Mouse (Mus musculus): ENCODE results near the gene E130114P18Rik. TPM values are rescaled to one million over a fixed set of nuclear protein-coding genes. Genes with fewer than 3 reads are reported as not detected.

The E130114P18Rik gene
- total RNA-seq, 2 experiments from 2014 or later = not detected

DNA sequence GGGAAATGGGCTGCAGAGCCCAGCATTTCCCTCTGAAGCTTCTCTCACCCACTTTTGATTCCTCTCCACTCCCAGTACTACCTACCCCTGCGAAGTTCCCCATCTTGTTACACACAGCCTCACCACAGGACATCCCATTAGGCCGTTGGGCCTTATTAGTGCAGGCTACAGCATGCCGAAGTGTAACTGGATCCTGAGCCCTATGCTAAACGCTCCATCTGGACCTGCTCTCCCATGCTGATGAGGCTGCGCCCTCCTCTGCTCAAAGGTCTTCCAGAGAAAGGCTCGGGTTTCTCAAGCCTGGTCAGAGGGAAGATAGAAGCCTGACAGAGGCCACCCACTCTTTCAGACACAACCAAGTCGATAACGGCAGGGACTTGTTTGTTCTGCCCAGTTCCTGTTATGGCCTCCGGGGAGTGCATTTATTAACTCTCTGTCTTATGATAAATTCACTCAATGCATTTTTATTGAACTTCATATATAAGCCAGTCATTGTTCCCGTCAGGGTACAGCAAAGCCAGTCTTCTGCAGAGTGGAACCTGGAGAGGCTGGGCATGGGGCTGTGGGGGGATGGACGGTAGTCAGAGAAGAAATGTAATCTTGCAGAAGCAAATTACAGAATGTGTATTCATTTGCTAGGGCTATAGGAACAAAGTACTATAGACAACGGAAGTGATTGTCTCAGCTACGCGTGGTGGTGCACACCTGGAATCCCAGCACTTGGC is 148.8 kb downstream of the E130114P18Rik start:
- DNase-seq (ENCODE audit: low spot score) = no peak
- intact Hi-C loops (cut with DNase I) = no loop called here

DNA sequence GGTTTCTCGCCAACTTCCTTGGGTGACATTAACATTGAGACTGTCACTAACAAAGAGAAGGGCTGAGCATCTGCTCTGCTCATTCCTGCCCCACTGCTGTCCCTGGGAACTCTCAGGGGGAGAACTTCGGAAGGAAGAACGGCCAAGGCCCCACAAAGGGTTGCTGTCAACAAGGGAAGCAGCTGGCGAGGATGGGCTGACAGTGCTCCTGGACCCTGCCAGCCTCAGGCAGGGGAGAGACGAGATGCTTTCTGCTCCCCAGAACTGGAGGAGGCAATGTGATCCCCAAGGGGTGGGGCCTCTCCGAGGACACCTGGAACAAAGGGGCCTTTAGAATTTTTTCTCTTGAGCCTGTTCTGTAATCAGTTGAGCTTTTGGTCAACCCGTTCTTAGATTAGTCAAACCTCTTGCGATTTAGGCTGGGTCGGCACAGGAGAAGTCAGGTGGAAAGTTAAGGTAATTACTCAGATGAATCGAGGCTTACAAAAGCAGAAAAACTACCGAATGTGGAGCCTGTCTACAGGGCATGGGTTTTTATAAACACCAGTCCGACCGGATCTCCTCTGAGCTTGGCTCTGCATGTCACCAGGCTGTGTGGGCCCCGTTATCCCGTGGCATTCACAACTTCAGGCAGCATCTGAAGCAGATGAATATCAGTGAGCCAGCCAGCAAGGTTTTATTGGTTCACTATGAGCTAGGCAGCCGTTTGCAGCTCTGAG is 151.7 kb downstream of the E130114P18Rik start:
- DNase-seq (ENCODE audit: low spot score) = no peak
- intact Hi-C loops (cut with DNase I) = no loop called here

DNA sequence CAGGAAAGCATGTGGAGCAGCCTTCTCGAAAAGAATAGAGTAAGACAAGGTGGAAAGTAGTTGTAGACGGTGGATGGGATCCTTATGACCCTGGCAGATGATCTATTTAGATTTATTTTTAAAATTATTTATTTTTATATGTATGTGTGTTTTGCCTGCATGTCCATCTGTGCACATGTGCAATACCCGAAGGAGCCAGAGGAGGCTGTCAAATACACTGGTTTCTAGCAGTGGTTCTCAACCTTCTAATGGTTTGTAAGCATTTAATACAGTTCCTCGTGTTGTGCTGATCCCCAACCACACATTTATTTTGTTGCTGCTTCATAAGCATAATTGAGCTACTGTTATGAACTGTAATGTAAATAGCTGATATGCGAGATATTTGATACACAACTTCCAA is 154.7 kb downstream of the E130114P18Rik start:
- intact Hi-C loops (cut with DNase I) = loop anchor here (5.0 kb wide), 1 partner anchor 124 kb away; no protein-coding TSS in a partner anchor
- no peak for DNase-seq (ENCODE audit: low spot score)

DNA sequence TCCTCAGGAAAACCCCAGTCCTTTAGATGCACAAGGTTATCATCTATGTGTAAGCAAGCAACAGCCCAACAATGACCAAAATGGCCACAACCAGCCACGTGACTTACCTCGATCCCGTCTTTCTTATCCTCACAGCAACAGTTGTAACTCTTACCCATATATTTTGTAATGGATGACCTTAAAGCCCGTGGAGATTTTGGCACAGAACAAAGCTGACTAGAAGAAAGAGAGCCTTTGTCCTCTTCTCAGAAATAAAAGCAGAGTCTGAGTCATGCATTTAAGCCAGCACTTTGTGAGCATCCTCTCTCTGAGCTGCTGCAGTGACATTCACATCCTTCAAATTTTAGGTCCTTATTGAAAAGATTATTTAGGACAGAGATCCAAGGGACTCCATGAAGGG is 156.1 kb downstream of the E130114P18Rik start:
- intact Hi-C loops (cut with DNase I) = loop anchor here (5.0 kb wide), 1 partner anchor 126 kb away; no protein-coding TSS in a partner anchor
- DNase-seq (ENCODE audit: low spot score) = no peak

DNA sequence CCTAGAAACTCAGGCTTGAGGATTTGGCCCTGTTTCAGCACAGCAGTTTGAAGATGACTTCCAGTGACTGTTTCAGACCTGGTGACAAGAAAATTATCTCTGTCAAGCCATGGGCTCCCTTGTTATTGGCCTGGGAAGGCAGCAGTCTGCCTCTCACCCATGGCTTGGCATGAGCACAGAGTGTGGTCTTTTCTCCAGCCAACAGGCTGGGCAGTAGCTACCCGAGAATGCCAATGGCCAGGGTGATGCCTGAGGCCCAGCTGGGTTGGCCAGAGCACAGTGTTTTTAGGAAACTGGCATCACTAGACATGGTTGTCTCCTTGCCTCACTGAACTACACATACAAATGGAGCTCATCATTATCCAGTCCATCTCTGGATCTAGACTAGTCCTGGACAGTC is 157.5 kb downstream of the E130114P18Rik start:
- intact Hi-C loops (cut with DNase I) = loop anchor here (5.0 kb wide), 1 partner anchor 127 kb away; no protein-coding TSS in a partner anchor
- no peak for DNase-seq (ENCODE audit: low spot score)

DNA sequence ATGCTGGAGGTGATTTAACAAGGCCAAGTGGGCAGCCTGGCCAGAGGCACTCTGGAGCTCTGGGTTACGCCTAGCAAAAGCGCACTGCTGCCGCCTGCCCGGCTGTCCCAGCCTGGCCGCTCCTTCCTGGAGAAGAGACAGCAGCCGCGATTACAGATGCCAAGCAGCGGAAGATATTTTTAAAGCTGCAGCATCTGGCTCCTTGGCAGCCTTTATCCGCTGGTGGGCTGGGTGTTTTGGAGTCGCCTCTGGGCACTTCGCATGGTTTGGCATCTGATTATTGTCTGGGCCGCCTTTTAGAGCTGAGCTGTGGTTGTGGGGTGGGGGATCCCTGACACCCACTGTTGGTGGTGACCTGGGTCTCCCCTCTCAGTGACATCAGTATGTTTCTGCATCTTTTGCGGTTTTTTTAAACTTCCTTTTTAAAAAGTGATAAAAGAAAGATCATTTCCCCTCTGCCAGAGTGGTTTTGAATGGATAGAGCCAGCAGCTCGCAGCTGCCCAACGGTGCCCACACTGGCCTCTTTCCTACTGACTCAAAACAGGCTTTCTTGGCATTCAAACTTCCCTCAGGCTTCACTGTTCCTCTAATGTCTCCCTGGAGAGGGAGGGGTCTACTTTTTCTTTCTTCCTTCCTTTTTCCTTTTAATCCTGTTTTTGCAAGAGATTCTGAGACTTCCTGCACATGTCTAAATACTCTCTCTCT is 159.1 kb downstream of the E130114P18Rik start:
- intact Hi-C loops (cut with DNase I) = no loop called here
- no peak for DNase-seq (ENCODE audit: low spot score)

DNA sequence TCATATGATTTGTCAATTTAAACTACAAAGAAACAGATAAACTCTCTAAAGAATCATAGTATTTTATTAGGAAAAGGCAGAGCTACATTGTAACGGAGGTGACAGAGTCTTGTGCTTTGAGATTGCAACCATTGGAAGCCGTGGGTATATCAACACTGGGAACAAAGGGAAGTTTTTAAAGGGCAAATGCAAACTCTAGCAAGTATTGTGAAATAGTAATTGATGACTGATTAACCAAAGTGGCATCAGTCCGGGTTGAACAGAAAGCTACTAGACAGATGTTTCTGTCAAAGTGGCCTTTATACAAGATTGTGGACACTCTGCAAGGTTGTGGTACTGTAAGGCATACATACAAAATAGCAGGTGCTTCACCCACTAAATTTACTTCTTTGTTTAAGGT is 162.8 kb downstream of the E130114P18Rik start:
- intact Hi-C loops (cut with DNase I) = no loop called here
- no peak for DNase-seq (ENCODE audit: low spot score)

DNA sequence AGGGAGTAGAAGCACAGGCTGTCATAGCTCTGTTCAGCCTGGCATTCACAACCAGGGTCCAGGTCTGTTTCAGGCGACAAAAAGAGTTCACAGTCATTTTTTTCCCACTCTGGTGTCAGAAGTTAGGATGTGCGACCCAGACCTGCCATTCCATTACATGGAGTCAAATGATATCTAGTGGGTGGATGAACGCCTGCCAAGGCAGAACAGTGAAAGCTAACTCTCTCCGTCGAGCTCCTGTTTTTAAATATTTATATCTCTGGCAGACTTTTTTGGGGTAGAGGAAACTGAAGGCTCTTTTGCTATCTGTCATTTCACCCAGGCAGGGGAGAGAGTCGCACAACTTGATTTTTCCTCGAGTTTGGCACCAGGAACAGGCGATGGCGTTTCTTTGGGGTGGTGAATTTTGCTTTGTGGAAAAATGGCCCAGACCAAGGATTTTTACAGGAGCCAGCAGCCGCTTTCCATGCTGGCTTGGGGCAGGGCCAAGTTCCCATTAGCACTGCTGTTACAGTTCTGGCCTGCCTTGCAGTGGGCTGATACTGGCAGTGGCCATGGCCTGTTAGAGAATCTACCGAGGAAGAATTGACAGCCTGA is 166.5 kb downstream of the E130114P18Rik start:
- DNase-seq (ENCODE audit: low spot score) = peak; percentile 59
- intact Hi-C loops (cut with DNase I) = no loop called here

DNA sequence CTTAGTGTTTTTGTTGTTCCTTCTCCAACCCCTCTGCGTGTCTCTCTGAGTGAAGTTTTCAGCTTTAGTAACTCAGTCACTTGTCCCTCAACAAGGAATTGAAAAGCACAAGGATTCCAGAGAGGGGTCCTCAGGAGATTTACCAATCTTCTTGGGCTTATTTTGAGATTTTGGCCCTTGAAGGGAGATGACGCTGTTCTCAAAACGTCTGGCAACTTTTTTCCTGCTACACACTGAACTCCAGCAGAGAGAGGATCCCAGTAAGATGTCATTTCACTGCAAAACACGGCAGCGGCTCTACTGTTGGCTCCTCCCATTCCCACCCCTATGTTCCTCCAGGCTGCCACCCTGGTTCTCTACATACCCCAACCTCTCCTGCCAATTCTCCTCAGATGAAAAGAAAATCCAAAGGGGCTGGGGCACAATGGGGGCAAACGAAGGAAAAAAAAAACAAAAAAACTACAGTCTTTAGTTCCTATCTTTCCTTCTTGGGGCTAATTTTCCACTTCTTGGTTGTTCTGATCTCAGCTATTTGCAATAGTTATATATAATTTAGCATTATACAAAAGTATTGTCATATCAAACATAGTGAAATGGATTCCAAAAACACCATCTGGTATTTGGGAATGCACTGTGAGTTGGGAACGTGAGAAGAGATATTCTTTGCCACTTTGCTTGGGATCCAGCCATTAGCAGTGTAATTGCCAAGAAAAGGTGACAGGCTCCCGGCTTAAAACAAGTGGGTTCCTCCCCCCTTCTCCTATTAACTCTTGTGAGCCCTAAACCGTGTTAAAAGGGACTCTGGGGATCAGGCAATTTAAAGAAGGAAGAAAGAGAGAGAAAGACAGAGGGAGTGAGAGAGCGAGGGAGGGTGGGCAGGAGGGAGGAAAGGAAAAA is 167.8 kb downstream of the E130114P18Rik start:
- intact Hi-C loops (cut with DNase I) = no loop called here
- DNase-seq (ENCODE audit: low spot score) = no peak

DNA sequence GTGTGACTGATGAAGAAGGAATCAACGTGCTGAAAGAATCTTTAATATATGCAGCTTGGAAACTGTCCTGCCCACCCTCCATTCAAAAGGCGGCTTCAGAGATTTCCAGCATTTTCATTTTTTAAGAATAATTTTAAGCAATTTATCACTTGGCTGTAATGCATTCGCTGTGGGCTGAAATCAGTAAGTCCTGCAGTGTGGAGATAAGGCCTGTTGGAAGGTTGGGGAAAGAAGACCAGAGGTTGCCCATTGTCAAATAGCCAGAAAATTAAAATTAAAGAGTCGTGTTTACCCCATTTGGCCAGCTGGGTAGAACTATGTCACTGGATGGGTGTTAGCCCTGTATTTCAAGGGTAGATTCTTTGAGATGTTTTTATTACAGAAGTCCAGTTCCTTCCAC is 168.5 kb downstream of the E130114P18Rik start:
- DNase-seq (ENCODE audit: low spot score) = no peak
- intact Hi-C loops (cut with DNase I) = no loop called here

DNA sequence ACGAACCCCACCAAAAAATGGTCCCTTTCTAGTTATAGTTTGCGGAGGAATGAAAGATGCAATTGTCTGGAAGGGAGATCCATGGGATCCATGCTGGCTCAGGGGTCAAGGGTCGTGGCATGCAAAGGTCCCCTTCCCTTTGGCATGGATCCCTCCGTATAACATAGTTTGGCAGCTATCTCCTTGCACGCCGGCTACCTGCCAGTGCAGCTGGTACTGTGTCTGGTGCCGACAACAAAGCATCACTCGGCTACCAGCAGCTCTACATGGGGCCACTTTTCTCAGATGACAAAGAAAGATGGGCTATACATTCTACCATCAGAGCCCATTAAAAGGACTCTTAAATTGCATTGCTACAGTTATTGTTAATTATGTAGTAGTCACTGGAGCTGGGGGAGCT is 169.2 kb downstream of the E130114P18Rik start:
- intact Hi-C loops (cut with DNase I) = no loop called here
- DNase-seq (ENCODE audit: low spot score) = no peak

DNA sequence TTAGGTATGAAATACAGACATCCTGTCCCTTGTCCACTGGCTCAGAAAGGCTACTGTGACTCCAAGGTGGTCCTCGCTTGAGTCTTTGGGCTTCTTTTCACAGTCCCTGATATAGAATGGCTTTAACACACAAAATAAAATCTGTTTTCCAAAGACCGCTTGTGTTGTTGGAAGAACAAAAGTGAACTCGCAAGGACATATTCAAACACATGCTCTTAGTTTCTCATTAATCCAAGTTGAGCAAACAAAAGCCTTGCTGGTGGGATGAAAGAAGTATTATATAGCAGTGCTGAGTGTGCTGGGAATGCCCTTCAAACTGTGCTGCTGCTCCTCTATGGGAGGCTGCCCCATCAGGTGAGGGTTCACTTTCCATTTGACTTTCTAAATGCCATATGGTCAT is 169.7 kb downstream of the E130114P18Rik start:
- intact Hi-C loops (cut with DNase I) = no loop called here
- no peak for DNase-seq (ENCODE audit: low spot score)

DNA sequence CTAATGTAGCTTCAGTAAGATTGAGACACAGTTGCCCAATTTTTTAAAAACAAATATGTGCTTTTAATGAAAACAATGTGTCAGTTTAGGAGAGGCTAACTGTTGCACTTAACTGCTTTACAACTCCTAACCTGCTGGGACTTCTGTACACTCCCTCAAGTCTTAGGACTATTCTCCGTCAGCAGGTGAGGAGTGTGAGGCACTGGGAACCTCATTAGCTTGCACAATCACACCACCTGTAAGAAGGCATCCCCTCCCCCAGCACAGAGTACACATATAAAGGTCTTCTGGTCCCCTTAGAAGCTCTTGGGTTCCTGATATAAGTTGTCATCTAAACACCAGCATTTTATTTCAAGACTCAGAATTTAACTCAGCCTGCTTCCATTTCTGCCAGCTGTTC is 170.7 kb downstream of the E130114P18Rik start:
- intact Hi-C loops (cut with DNase I) = no loop called here
- no peak for DNase-seq (ENCODE audit: low spot score)

DNA sequence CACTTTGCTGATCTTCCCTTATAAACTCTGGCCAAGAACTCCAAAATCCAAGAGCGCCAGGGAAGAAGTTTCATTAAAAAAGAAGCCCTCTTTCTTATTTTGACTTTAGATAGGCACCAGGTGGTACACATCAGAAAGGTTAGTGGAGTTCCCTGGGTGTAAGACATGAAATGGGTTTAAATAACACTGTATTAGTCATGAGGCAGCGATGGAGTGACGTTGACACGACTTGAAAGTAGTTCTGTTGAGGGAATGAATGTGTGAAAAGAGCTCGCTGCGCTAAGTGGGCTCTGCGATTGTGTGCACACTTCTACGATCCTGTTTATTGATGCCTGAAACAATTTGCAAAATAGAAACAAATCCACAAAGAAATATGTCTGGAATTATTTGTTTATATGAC is 171.4 kb downstream of the E130114P18Rik start:
- intact Hi-C loops (cut with DNase I) = no loop called here
- no peak for DNase-seq (ENCODE audit: low spot score)

DNA sequence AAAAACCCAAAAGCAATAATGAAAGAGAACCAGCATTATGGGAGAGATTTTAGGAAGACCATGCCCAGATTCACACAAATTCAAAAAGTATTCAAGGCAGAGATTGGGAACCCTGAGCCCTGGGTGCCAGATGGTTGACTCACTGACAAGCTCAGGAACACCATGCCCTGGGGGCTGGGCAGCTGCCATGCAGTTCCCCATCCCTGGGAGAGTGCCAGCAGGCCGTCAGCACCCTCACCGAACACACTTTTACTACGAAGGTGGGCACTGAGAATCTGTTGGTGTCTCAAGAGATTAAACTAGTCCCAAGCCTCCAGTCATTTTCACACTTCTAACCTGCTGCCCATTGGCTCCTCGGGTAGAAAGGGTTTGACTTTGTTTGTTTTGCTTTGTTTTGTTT is 175.3 kb downstream of the E130114P18Rik start:
- intact Hi-C loops (cut with DNase I) = no loop called here
- DNase-seq (ENCODE audit: low spot score) = no peak

DNA sequence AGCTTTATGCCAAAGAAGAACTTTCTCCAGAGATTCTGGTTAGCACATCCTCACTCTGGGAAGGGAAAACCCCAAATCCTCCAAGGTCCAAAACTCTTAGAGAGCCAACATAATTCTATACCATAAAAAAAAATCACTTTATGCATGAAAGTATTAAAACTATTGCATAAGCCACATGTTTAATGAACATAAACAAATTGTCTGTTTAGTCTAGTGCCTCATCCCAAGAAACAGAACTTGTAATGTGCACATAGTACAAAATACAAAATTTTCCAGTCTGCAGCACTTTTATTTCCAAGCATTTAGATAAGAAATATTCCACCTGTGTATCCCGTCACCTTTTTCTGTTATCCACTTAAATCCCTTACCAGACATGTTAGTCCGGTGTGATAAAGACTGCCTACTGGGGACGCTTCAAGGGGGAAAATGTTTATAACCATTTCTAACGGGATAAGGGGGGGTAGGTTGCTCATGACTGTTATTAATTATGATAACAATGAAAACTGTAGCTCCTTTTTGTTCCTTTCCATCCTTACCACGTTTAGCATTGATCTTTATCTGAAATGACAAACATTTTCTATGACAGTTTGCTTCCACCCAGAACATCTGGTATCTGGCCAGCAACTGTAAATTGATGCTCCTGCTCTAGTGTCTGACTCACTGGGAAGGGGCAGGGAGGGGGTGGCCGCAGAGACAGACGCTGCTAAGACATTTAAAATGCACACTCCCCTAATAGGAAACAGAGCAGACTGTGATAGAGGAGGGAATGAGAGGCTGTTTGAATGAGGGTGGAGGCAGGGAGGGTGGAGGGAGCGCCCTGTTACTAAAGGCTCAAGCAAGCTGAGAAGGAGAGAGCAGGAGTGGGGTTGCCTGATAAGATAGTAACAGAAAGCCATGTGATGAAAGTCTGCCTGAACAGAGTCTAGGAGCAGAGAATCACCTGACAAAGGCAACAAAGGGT is 176.7 kb downstream of the E130114P18Rik start:
- intact Hi-C loops (cut with DNase I) = no loop called here
- no peak for DNase-seq (ENCODE audit: low spot score)

DNA sequence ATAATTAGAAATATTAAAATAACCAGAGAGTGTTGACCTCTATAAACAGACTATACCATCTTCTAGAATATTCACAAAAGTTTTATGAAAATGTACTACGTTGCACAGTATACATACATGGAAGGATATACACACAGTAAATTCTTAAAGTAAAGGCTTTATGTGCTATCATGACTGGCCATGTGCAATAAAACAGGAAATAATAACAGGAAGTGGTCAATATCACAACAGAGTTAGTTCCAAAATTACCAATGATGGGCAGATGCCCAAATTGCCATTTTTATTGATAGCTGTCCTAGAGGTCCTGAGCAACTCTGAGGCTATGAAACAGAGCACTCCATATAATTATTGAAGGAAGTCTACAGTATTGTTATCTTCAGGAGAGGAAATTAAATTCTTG is 180.4 kb downstream of the E130114P18Rik start:
- DNase-seq (ENCODE audit: low spot score) = no peak
- intact Hi-C loops (cut with DNase I) = no loop called here

DNA sequence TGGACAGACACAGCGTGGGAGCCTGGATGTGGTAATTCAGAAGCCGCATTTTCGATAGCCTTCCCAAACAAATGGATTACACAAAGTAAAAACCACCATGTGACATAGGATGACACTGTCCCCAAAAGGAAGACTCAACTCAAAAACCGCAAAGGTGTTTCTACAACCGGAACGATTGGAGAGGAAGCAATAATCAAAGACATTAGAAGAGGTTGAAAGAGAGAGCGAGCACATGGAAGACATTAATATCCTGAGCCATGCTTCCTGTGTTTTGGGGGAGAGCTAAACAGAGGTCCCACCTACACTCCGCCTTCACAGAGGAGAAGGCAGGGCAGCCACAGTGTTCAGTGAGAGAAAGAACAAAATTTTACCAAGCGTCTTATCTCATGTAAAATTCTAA is 181.5 kb downstream of the E130114P18Rik start:
- intact Hi-C loops (cut with DNase I) = no loop called here
- no peak for DNase-seq (ENCODE audit: low spot score)

Measured in heart, postnatal 25 days (tissue).